Mouse (Mus musculus) mouse embryonic stem cell (cell line): ENCODE results near the gene Fam161a.

Source experiments
- in situ Hi-C, 2 experiments: fragments of 300-500 bp; cut with MboI; formaldehyde crosslinking; loops; 1 replicate in 1 of 2; 3 replicates in 1 of 2; pipeline ENCODE4 v1.14.3; 2019 to 2020; ENCODE audit warnings: low sequenced_read_pairs in 2 of 2, low pct_unique_long_range_greater_than_20kb in 1 of 2, mixed read lengths in 1 of 2; ENCODE audit not compliant: unreplicated experiment in 1 of 2

Fam161a gene

GRCm38 (mm10) chr11:23007481-23008180 lies at the start of gene Fam161a:
Fam161a (plus strand) TSS chr11:23007531.
- in situ Hi-C loops: loop anchor here (5.0 to 25.0 kb wide), 2 partner anchors 130 to 260 kb away; no protein-coding TSS in a partner anchor

GRCm38 (mm10) chr11:22957791-22958374 lies 49.4 kb upstream of the Fam161a start:
- in situ Hi-C loops: loop anchor here (5.0 to 25.0 kb wide), 3 partner anchors 183 to 446 kb away; partner anchors contain the start of gene Tmem17 (in 1 of the 2)

GRCm38 (mm10) chr11:22962101-22962500 lies 45.2 kb upstream of the Fam161a start:
- in situ Hi-C loops: loop anchor here in 1 of 2 experiments (25.0 kb wide), 1 partner anchor 450 kb away; the partner anchor contains the start of gene Tmem17

GRCm38 (mm10) chr11:22964401-22964800 lies 42.9 kb upstream of the Fam161a start:
- in situ Hi-C loops: loop anchor here in 1 of 2 experiments (25.0 kb wide), 1 partner anchor 452 kb away; the partner anchor contains the start of gene Tmem17

- in situ Hi-C loops: loop anchor here in 1 of 2 experiments (25.0 kb wide), 1 partner anchor 453 kb away; the partner anchor contains the start of gene Tmem17
Observed at GRCm38 (mm10) chr11:22965503-22965902, 41.8 kb upstream of the Fam161a start.

GRCm38 (mm10) chr11:22969486-22969885 lies 37.8 kb upstream of the Fam161a start:
- in situ Hi-C loops: loop anchor here in 1 of 2 experiments (25.0 kb wide), 1 partner anchor 457 kb away; the partner anchor contains the start of gene Tmem17

GRCm38 (mm10) chr11:22970546-22970945 lies 36.8 kb upstream of the Fam161a start:
- in situ Hi-C loops: loop anchor here in 1 of 2 experiments (25.0 kb wide), 1 partner anchor 458 kb away; the partner anchor contains the start of gene Tmem17

GRCm38 (mm10) chr11:22971835-22972709 lies 35.3 kb upstream of the Fam161a start, which contains the start of gene Zrsr1:
Zrsr1 (plus strand) TSS chr11:22972005.
- in situ Hi-C loops: loop anchor here in 1 of 2 experiments (25.0 kb wide), 1 partner anchor 460 kb away; the partner anchor contains the start of gene Tmem17

- in situ Hi-C loops: loop anchor here in 1 of 2 experiments (25.0 kb wide), 1 partner anchor 461 kb away; the partner anchor contains the start of gene Tmem17
Observed at GRCm38 (mm10) chr11:22972746-22973526, 34.4 kb upstream of the Fam161a start.

- in situ Hi-C loops: loop anchor here in 1 of 2 experiments (25.0 kb wide), 1 partner anchor 461 kb away; the partner anchor contains the start of gene Tmem17
Observed at GRCm38 (mm10) chr11:22973599-22973998, 33.7 kb upstream of the Fam161a start.

- in situ Hi-C loops: no loop called here
Observed at GRCm38 (mm10) chr11:22978215-22978614, 29.1 kb upstream of the Fam161a start.

GRCm38 (mm10) chr11:22978711-22979110 lies 28.6 kb upstream of the Fam161a start:
- in situ Hi-C loops: no loop called here

GRCm38 (mm10) chr11:22979221-22979620 lies 28.1 kb upstream of the Fam161a start:
- in situ Hi-C loops: no loop called here

GRCm38 (mm10) chr11:22981041-22981440 lies 26.3 kb upstream of the Fam161a start:
- in situ Hi-C loops: no loop called here

GRCm38 (mm10) chr11:22981543-22981950 lies 25.8 kb upstream of the Fam161a start:
- in situ Hi-C loops: no loop called here

GRCm38 (mm10) chr11:22981984-22982757 lies 25.2 kb upstream of the Fam161a start, which contains the start of the genes Gm28048 and Commd1:
Gm28048 (minus strand) TSS chr11:22982090.
Commd1 (minus strand) TSS chr11:22982382.
- in situ Hi-C loops: no loop called here

GRCm38 (mm10) chr11:22982846-22983245 lies 24.5 kb upstream of the Fam161a start:
- in situ Hi-C loops: no loop called here
